Mouse (Mus musculus) kidney, embryonic 16.5 days (tissue): ENCODE data around the gene Ptpn11. TPM values are rescaled to one million over a fixed set of nuclear protein-coding genes. Genes with fewer than 3 reads are reported as not detected.

Source experiments
- ATAC-seq: fragments of 200-750 bp; cut with Nextera tagmentation; 2 replicates; pipeline ENCODE4 v1.8.0; 2017; ENCODE audit warnings: moderate TSS enrichment; ENCODE audit not compliant: low FRiP score, low TSS enrichment
- H3K27ac ChIP-seq: fragments of 300-500 bp; sonication (generic); 2 replicates; pipeline ENCODE4 v1.5.1; 2014; ENCODE audit warnings: low read length
- H3K27me3 ChIP-seq: fragments of 300-500 bp; sonication (generic); 2 replicates; pipeline ENCODE4 v1.6.1; 2014; ENCODE audit warnings: low read length, control low read depth, mixed read lengths; ENCODE audit not compliant: insufficient read depth
- H3K36me3 ChIP-seq: fragments of 300-500 bp; sonication (generic); 2 replicates; pipeline ENCODE4 v1.6.1; 2014; ENCODE audit warnings: low read length, control low read depth, mixed read lengths; ENCODE audit not compliant: insufficient read depth
- H3K4me1 ChIP-seq: fragments of 300-500 bp; sonication (generic); 2 replicates; pipeline ENCODE4 v1.6.1; 2014; ENCODE audit warnings: low read length, control low read depth, mixed read lengths; ENCODE audit not compliant: insufficient read depth
- H3K4me2 ChIP-seq: fragments of 300-500 bp; sonication (generic); replicated peaks from 2 replicates; pipeline ENCODE4 v1.6.1; 2014; ENCODE audit warnings: low read depth, low read length
- H3K4me3 ChIP-seq: fragments of 300-500 bp; sonication (generic); 2 replicates; pipeline ENCODE4 v1.5.1; 2014; ENCODE audit warnings: mild to moderate bottlenecking, low read length
- H3K9ac ChIP-seq: fragments of 300-500 bp; sonication (generic); replicated peaks from 2 replicates; pipeline ENCODE4 v1.6.1; 2014; ENCODE audit warnings: low read length
- H3K9me3 ChIP-seq: fragments of 300-500 bp; sonication (generic); 2 replicates; pipeline ENCODE4 v1.6.1; 2016; ENCODE audit warnings: low read length, control low read depth
- WGBS: fragments of 180-500 bp; shearing (Covaris S2); extraction: QIAGEN DNeasy Blood & Tissue Kit; methylation state at CpG from one replicate; pipeline ENCODE4 v1.1.7; 2014; 5-methylcytosine and 5-hydroxymethylcytosine counted together
- polyA plus RNA-seq: library from polyadenylated mRNA; unstranded; fragments of >200 nt; fragmentation: Nextera tagmentation; extraction: Ambion mirVana; gene quantifications from 2 replicates; pipeline ENCODE4 v1.2.1, GENCODE M21; 2015

The Ptpn11 gene
- polyA plus RNA-seq, 1 experiment from 2014 or later = 17.0 TPM

DNA sequence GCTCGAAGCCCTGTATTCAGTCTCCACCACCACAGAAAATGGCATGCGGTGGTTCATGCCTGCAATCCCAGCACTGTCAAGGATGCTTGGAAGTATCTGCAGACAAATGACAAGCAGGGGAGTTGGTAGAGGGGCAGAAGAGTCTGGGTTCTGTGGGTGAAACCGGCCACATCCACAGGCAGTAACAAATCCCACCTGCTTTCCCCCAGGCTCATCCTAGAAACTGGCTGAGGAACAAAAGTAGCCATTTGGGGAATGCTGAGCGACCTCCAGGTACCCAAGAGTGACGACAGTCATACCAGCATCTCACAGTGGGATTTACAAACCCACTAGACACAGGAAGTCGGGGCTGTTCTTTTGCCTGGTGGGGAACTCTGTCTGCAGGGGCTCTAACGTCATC lies 103.5 kb downstream of the Ptpn11 start:
- H3K4me1 ChIP-seq = no peaks in the 10 kb centered on the region
- H3K27me3 ChIP-seq = no peaks in the 10 kb centered on the region
- 60% methylated on average over 7 of the region's 7 CpGs for WGBS
- ATAC-seq = no peak
- H3K9me3 ChIP-seq = peaks cover 3% of the 10 kb centered on the region; the same call in 1 of the 2 replicates
- H3K9ac ChIP-seq = no peak overlapping the region
- no peaks in the 10 kb centered on the region for H3K36me3 ChIP-seq
- H3K4me2 ChIP-seq = no peak overlapping the region
- H3K27ac ChIP-seq = no peak overlapping the region
- no peak overlapping the region for H3K4me3 ChIP-seq

GRCm38 (mm10) chr5:121082605-121083004 lies 108.6 kb downstream of the Ptpn11 start:
- no peak overlapping the region for H3K9ac ChIP-seq
- no peak for ATAC-seq
- no peak overlapping the region for H3K27ac ChIP-seq
- no peak overlapping the region for H3K4me3 ChIP-seq
- H3K36me3 ChIP-seq = no peaks in the 10 kb centered on the region
- H3K4me1 ChIP-seq = no peaks in the 10 kb centered on the region
- WGBS = 94% methylated on average over 7 of the region's 7 CpGs
- no peak overlapping the region for H3K4me2 ChIP-seq
- no peaks in the 10 kb centered on the region for H3K27me3 ChIP-seq
- peaks cover 7% of the 10 kb centered on the region; the same call in 1 of the 2 replicates for H3K9me3 ChIP-seq

GRCm38 (mm10) chr5:121081754-121082153 lies 109.4 kb downstream of the Ptpn11 start:
- Histone ChIP-seq H3K4me2 (no peak overlapping the region), H3K4me1 (no peaks in the 10 kb centered on the region), H3K9me3 (peaks cover 7% of the 10 kb centered on the region; the same call in 1 of the 2 replicates), H3K27ac (no peak overlapping the region), H3K36me3 (no peaks in the 10 kb centered on the region), H3K4me3 (no peak overlapping the region), H3K9ac (no peak overlapping the region), H3K27me3 (no peaks in the 10 kb centered on the region)
- no peak for ATAC-seq
- 77% methylated on average over 5 of the region's 5 CpGs for WGBS

Other genes starting within 250 kb of the Ptpn11 start
- 0.05 and 0.08 TPM in 2 replicates for gene Rph3a, start 181.3 kb downstream of the Ptpn11 start, polyA plus RNA-seq
- gene Rpl6, start 13.1 kb upstream of the Ptpn11 start, polyA plus RNA-seq = 575 and 586 TPM in 2 replicates
- 3.8 and 4.5 TPM in 2 replicates for gene Hectd4, start 28.8 kb upstream of the Ptpn11 start, polyA plus RNA-seq
- 60.6 and 67.1 TPM in 2 replicates for gene Trafd1, start 194.2 kb upstream of the Ptpn11 start, polyA plus RNA-seq
- gene Naa25, start 206.5 kb upstream of the Ptpn11 start, polyA plus RNA-seq = 46.5 and 47.5 TPM in 2 replicates